Mouse (Mus musculus): ENCODE measurements at regions not wholly inside any gene's neighbourhood (a gene's known extent, or its start where the extent isn't known, plus 50 kb on each side); places are given as distances from the start of the nearest gene placed in this dataset.
"Not testable (repeated sequence)": the region's sequence is repeated elsewhere in the genome, so short reads cannot be mapped to it uniquely, and the experiment has no call there.

GRCm38 (mm10) chr10:46114631-46115130 lies 537.1 kb downstream of the Hace1 start:
- DNase-seq: no peak

- DNase-seq: not testable (repeated sequence)
These were observed 544.8 kb downstream of the Hace1 start for GRCm38 (mm10) chr10:46122409-46122808.

- no peak for DNase-seq
These were observed 546.2 kb downstream of the Hace1 start for GRCm38 (mm10) chr10:46123795-46124194.

GRCm38 (mm10) chr10:46135120-46135748 lies 557.6 kb downstream of the Hace1 start:
- DNase-seq: no peak

- no peak for DNase-seq
These were observed 596.4 kb downstream of the Hace1 start for GRCm38 (mm10) chr10:46174035-46174434.

- DNase-seq: no peak
These were observed 608.3 kb downstream of the Hace1 start for GRCm38 (mm10) chr10:46185763-46186458.

GRCm38 (mm10) chr10:46194143-46194542 lies 616.5 kb downstream of the Hace1 start:
- DNase-seq: no peak

- no peak for DNase-seq
These were observed 649.3 kb downstream of the Hace1 start for GRCm38 (mm10) chr10:46226837-46227402.

GRCm38 (mm10) chr10:46229608-46230007 lies 652.0 kb downstream of the Hace1 start:
- no peak for DNase-seq

- DNase-seq: no peak
These were observed 658.0 kb downstream of the Hace1 start for GRCm38 (mm10) chr10:46235581-46235980.

- DNase-seq: no peak
These were observed 677.9 kb downstream of the Hace1 start for GRCm38 (mm10) chr10:46255575-46255974.

- no peak for DNase-seq
These were observed 692.1 kb downstream of the Hace1 start for GRCm38 (mm10) chr10:46269710-46270109.

- DNase-seq: no peak
These were observed 696.2 kb downstream of the Hace1 start for GRCm38 (mm10) chr10:46273846-46274245.

- no peak for DNase-seq
These were observed 716.7 kb downstream of the Hace1 start for GRCm38 (mm10) chr10:46294290-46294689.

- DNase-seq: no peak
These were observed 720.7 kb downstream of the Hace1 start for GRCm38 (mm10) chr10:46298352-46298751.

GRCm38 (mm10) chr10:46299521-46299920 lies 721.9 kb downstream of the Hace1 start:
- no peak for DNase-seq

- DNase-seq: no peak
These were observed 742.9 kb downstream of the Hace1 start for GRCm38 (mm10) chr10:46320328-46321038.

GRCm38 (mm10) chr10:46321040-46321439 lies 743.4 kb downstream of the Hace1 start:
- DNase-seq: no peak

- no peak for DNase-seq
These were observed 751.4 kb downstream of the Hace1 start for GRCm38 (mm10) chr10:46329052-46329451.

- DNase-seq: no peak
These were observed 754.1 kb downstream of the Hace1 start for GRCm38 (mm10) chr10:46331599-46332283.

GRCm38 (mm10) chr10:46333231-46333630 lies 755.6 kb downstream of the Hace1 start:
- no peak for DNase-seq

GRCm38 (mm10) chr10:46345315-46345714 lies 767.7 kb downstream of the Hace1 start:
- no peak for DNase-seq

- DNase-seq: no peak
These were observed 772.0 kb downstream of the Hace1 start for GRCm38 (mm10) chr10:46349613-46350012.
